Mouse (Mus musculus): ENCODE data around the gene Ptprk.

Ptprk gene

DNA sequence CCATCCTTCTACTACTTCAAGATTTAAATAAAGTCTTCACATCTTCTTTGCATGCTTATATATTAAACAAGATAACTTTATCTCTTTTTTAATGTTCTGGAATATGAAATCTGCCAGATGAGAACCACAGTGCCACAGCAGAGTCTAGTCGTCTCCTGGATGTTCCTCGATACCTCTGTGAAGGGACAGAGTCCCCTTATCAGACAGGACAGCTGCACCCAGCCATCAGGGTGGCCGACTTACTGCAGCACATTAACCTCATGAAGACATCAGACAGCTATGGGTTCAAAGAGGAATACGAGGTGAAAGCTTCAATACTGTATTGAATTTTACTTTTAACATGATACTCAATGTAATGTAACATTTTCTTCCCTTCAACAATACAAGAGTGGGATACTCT is 491.8 kb downstream of the Ptprk start:
- DNase-seq = no peak

DNA sequence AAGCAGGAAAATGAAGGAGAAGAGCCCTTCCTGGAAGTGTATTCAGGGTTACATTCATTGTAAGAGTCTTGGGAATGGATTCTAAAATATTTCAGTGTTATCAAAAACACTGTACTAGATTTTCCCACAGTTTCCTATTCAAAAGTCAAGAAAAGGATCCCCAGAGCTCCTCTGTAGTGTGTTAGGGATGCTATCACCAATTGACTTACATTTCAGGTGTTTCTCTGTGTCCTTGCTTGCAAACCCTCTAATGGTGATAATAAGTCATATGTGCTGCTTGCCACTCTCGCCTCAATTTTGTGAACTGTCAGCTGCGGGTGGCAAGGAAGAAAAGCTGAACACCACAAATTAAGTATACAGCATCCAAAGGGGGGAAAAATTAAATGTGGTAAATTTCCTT is 492.2 kb downstream of the Ptprk start:
- DNase-seq = no peak

DNA sequence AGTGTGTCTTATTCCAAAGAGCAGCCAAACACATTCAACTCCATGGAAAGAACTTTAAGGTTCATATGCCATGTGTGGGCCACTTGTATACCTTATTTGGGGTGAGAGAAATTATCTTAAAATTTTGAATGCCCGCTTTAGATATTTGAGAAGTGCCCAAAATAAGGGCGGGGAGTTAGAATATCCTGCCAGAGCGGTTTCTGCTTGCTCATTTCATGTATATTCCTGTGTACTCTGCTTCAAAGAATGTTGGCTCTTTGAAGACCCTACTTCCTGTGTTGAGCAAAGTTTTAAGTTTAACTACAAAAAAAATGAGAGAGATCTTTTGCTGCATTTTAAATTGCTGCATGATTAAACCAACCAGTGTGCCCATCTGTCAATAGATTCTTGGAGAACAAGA is 492.8 kb downstream of the Ptprk start:
- DNase-seq = no peak

DNA sequence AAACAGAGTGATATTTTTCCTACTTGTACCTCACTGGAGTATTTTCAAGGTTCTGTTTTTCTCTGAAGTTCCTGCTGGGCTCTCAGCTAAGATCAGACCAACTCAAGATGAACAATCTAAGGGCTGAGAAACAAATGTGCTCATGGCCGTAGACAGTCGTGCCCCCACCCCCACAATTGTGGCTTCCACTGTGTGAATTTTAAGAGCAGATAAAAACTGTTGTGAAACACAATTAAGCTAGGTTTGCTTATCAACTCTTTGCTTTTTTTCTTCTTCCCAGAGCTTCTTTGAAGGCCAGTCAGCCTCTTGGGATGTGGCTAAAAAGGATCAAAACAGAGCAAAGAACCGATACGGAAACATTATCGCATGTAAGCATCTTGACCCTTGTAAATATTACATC is 493.4 kb downstream of the Ptprk start:
- DNase-seq = no peak

DNA sequence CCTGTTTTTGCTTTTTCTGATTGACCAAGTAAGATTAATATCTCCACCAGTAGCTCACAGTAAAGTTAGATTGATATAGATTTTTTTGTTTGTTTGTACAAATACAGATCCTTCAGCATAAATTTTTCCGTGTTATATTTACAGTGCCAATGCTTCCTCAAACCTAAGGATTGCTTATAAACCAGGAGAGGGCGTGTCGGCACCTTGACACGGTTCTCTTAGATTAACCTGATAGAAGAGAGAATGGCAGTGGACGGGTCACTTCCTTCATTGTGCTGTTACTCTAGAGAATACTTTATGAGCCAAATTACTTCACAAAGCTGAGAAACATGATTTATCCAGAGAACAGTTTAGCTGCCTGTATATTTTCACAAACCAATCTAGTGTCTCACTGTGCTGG is 505.0 kb downstream of the Ptprk start:
- no peak for DNase-seq

DNA sequence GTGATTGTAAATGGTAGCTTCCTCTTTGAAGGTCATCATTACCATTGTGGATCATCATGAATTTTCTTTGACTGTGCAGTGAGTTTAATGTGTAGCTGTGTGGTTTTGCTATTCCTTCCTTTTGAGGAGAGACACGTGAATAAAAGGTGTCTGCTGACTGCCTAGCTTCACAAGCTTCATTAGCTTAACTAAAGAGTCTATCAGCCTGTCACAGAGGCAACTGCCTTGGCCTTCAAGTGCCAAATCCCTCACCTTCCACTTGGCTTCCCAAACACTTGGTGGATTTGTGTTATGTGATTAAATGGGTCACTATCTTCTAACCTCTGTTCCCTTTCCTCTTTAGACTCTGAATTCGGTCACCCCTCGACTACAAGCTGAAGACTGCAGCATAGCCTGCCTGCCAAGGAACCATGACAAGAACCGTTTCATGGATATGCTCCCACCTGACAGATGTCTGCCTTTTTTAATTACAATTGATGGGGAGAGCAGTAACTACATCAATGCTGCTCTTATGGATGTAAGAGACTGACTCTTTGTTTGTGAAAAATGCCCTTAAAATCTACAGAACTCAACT is 512.0 kb downstream of the Ptprk start:
- DNase-seq = no peak

DNA sequence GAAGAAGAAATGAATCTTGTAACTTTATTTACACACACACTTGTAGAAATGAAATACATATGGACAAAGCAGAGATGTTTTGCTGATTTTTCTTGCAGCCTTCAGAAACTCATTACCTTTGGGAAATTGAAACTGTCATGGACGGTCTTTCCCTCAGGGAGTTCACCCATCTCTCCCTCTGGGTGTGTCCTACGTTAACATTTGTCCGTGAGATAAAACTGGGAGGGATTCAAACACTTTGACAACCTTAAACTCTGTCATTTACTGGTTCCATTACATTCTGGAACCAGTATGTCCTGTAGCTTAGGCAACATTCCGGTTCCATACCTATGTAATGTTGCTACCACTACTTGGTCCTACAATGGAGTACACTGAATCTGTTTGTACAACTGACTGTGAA is 513.8 kb downstream of the Ptprk start:
- DNase-seq = no peak

DNA sequence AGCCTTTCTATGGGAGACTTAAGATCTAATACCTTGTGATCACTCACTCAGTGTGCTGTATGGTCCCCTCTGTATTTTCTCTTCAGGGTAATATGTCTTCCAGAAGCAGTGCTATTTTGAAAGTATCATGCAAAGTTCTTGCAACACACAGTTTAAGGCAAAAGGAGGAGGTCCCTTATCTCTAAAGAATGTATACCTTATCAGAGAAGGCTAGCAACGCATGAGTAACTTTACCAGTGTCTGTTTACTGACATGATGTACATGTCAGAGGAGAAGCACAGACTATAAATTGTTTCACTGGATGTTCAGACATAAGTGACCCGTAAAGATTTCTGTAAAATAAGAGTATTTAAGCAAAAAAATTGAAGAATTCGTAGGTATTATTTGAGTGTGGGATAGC is 516.2 kb downstream of the Ptprk start:
- no peak for DNase-seq

DNA sequence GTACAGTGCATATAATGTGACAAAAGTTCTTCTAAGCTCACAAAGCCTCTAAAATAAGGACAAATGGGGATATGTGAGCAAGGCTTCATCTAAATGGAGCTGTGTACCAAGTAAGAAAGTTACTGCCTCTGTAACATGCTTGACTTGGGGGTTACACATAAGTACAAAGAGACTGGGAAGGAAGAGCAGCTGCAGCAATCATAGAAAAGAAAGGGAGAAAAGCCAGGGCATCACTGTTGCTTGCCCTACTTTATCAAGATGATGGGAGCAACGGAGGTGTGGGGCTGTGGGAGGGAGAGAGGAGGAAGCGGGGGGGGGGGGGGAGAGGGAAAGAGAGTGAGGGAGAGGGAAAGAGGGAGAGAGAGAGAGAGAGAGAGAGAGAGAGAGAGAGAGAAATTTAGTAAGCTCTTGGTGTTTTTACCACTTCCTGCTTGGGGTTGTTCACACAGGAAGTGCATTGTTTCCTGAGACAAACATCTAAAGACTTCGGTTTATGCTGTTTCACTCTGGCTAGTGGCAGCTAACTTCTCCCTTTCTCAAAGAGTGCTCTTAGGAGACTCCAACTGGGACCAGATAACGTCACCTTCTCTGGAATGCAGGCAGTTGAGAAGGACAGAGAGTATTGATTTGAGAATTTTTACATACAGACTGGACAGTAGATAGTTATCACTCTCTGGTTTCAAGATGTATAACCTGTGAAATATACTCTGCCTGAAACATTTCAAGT is 519.1 kb downstream of the Ptprk start:
- no peak for DNase-seq

DNA sequence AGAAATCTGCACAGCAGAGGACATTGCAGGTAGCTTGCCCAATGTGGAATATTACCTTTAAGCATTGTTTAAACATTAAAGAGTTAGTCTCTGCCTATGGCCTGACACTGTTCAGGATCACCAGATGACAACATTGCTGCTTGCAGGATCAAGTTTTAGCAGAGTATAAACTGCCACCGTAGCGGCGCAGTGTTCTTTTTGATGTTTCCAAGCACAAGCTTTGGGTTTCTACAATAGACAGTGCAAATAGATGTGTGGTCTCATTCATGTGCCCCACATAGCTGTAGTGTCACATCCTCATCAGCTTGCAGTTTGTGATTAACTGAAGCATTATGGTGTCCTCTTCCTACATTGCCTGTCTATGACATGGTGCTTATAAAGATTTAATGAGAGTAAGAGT is 522.3 kb downstream of the Ptprk start:
- DNase-seq = no peak

DNA sequence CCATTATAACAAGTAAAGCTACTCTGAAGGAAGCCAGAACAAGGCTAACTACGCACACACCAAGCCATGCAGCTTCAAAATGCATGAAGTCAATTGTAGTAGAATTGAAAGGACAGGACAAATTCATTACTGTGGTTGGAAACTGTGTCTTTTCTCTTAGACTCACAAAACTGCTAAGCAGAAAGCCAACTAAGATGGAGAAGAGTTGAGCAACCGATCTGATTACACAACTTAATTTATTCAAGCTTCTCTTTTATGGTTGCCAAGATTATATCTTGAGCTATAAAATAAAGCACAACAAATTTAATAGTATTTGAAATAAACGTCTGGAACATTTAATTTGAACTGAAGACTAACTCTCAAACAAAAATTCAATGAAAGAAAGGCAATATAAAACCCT is 534.5 kb downstream of the Ptprk start:
- DNase-seq = no peak

DNA sequence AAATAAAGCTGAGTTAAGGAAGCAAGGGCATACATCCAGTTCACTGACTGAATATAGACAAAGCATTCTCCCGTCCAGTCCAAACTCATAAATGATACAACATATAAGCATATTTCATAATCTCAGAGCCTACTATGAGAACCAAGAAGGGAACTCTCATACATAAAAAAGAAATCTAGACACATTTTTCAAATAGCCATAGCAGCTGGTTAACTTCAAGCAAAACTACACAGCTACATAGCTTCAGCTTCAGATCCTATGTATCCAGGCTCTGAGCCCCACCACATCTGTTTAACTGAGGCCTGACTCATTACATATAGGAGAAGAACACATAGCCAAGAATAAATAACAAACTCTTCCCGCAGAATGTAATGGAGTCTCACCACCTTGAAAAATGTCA is 539.8 kb downstream of the Ptprk start:
- no peak for DNase-seq

DNA sequence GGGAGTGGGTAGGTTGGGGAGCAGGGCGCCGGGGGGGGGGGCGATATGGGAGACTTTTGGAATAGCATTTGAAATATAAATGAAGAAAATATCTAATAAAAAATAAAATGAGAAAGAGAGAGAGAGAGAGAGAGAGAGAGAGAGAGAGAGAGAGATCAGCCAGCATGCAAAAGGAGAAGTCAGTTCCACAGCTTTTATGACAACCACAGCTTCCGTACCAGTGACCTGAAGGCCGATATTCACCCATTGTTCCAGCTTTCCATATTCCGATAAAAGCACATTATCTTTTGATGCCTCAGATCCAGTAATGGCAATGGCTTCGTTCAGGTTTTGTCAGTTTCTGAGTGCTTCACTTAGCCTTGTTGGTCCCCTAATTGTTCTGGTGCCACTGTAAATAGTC is 542.6 kb downstream of the Ptprk start:
- DNase-seq = no peak

DNA sequence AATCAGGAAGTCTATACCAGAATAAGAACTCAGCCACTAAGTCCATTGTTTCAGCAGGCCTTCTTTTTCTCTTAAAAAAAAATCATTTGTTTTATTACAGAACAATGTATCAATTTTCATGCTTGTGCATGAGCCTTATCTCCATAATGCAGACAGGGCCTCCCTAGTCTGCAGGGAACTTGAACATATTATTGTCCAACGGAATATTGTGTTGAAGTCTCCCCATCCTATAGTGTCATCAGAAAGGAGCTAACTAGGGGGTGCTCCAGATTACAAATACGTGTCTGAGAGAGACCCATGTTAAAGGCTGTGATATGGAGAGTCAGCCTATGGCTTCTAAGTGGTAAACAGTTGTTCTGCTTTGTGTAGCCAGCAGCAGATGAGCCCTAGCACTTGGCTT is 543.4 kb downstream of the Ptprk start:
- DNase-seq = no peak

DNA sequence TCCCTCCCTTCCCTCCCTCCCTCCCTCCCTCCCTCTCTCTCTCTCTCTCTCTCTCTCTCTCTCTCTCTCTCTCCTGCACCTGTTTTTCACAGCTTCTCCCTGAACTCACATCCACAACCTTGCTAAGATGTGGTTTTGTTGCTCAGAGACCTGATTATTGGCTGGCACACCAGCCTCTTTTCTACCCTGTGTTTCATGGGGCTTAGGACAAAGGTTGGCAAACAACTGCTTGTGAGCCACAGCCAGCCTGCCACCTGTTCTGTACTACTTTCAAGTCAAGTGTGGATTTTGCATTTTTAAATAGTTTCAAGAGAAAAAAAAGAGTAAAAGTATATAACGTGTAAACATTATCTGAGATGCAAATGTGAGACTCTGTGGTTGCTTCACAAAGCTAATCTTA is 544.8 kb downstream of the Ptprk start:
- DNase-seq = no peak

DNA sequence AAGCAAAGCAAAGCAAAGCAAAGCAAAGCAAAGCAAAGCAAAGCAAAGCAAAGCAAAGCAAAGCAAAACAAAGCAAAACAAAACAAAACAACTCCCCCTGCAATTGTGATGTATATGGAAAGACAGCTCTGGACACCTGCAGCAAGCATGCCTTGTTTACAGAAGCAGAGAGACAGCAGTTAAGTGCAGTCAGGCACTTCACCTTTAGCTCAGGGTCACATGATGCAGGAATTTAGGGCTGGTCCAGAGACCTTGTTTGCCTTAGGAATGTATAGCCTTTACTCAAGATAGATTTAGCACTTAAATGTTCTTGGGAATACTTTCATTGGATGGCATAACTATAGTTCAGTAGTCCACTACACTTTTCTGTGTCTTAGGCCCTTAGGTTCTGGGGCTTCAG is 561.5 kb downstream of the Ptprk start:
- no peak for DNase-seq

DNA sequence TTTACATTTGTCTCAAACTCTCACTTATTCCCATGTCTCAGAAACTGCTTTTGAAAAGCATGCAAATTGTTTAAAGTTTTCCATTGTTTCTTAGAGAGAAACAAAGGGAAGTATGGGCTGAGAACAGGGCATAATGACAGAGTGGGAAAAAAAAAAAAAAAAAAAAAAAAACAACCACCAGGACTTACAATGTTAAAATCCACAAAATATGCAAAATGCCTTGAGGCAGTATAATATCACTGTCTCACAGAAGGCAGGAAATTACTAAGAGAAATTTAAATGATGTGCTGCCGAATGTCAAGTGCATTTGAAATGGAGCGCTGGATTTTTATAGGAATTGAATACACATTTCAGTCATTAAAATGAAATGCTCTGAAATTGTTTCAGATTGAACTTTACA is 567.3 kb downstream of the Ptprk start:
- no peak for DNase-seq

Measured in lung, postnatal 14 days (tissue).